Mouse (Mus musculus) E14TG2a.4 (cell line): Measurements from ENCODE around the gene Lnx2.

ENCODE experiments used
- H3K27me3 ChIP-seq: 2 replicates; pipeline ENCODE4 v1.6.1; 2014; ENCODE audit warnings: low read length, control low read depth; ENCODE audit not compliant: insufficient read depth
- H3K36me3 ChIP-seq: 2 replicates; pipeline ENCODE4 v1.6.1; 2014; ENCODE audit warnings: low read length, control low read depth; ENCODE audit not compliant: insufficient read depth
- H3K4me1 ChIP-seq: replicated peaks from 2 replicates; pipeline ENCODE4 v1.6.1; 2014; ENCODE audit warnings: low read depth, low read length, control low read depth
- H3K4me3 ChIP-seq: replicated peaks from 2 replicates; pipeline ENCODE4 v1.5.1; 2014; ENCODE audit warnings: mild to moderate bottlenecking, low read length
- H3K9me3 ChIP-seq: 2 replicates; pipeline ENCODE4 v1.6.1; 2014; ENCODE audit warnings: low read length, control low read depth
- CTCF ChIP-seq: conservative IDR thresholded peaks from 2 replicates; pipeline ENCODE4 v1.5.1; 2014; ENCODE audit warnings: low read length
- NANOG ChIP-seq: IDR thresholded peaks from 2 replicates; pipeline ENCODE4 v1.6.1; 2014; ENCODE audit warnings: borderline replicate concordance, low read length, mixed read lengths
- POU5F1 ChIP-seq: IDR thresholded peaks from 2 replicates; pipeline ENCODE4 v1.6.1; 2014; ENCODE audit warnings: low read length, borderline replicate concordance

Gene Lnx2

DNA sequence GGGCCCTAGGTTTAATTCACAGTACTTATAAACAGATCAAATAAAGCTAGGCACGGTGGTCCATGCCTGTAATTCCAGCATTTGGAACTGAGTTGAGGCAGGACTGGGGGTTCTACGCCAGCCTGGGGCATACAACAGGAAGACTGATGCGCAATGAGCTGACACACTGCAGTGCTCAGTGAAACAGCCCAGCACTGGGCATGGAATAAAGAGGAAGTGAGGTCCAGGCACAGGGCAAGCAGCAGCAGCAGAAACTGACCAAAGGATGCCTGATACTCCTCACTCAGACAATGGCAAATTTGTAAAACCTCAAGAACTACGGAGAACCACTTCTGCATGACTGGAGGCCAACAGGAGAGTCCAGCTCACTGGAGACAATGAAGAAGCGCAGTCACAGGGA lies 37.0 kb downstream of the Lnx2 start:
- TF ChIP-seq NANOG (no peak), CTCF (no peak), POU5F1 (no peak)
- Histone ChIP-seq H3K9me3 (no peaks in the 10 kb centered on the region), H3K4me3 (no peak overlapping the region), H3K36me3 (peaks cover 46% of the 10 kb centered on the region), H3K4me1 (peaks cover 64% of the 10 kb centered on the region), H3K27me3 (peaks cover 19% of the 10 kb centered on the region)

DNA sequence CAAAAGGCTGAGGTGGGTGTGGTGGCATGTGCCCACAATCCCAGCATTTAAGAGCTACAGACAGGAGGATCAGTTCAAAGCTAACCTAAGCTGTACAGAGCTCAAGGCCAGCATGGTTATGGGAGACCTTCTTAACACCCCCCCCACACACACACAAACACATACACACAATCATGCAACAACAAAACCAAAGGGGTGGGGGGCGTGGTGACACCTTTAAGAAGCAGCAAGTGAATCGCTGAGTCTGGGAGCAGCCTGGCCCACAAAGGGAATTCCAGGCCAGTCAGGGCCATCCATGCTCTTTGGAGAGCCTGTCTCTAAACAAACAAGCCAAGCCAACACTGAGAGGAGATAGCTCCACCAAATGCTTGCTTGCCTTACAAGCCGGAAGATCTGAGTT lies 38.8 kb downstream of the Lnx2 start:
- H3K36me3 ChIP-seq = peaks cover 63% of the 10 kb centered on the region
- no peak for TF ChIP-seq CTCF
- no peak for TF ChIP-seq NANOG
- no peak for TF ChIP-seq POU5F1
- peaks cover 9% of the 10 kb centered on the region; the same call in 1 of the 2 replicates for H3K27me3 ChIP-seq
- H3K4me3 ChIP-seq = no peak overlapping the region
- peaks cover 62% of the 10 kb centered on the region for H3K4me1 ChIP-seq
- H3K9me3 ChIP-seq = no peaks in the 10 kb centered on the region

DNA sequence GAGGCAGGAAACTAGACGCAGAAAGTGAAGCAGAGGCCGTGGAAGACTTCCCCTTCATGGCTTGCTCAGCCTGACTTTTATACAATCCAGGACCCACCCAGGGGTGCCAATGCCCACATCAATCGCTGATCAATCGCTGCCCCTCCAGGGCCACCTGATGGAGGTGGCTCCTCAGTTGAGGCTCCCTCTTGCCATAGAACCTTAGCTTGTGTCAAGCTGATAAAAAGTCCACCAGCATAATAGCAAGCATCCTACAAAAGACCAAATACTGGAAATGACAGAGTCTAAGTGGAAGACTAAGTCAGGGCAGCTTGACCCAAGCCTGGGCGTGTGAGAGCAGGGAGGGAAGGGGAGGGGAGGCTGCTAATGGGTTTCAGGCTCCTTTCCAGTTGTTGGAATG lies 39.7 kb downstream of the Lnx2 start:
- no peaks in the 10 kb centered on the region for H3K27me3 ChIP-seq
- peaks cover 53% of the 10 kb centered on the region for H3K4me1 ChIP-seq
- no peaks in the 10 kb centered on the region for H3K9me3 ChIP-seq
- peaks cover 66% of the 10 kb centered on the region for H3K36me3 ChIP-seq
- H3K4me3 ChIP-seq = no peak overlapping the region
- TF ChIP-seq NANOG = no peak
- no peak for TF ChIP-seq CTCF
- TF ChIP-seq POU5F1 = no peak

DNA sequence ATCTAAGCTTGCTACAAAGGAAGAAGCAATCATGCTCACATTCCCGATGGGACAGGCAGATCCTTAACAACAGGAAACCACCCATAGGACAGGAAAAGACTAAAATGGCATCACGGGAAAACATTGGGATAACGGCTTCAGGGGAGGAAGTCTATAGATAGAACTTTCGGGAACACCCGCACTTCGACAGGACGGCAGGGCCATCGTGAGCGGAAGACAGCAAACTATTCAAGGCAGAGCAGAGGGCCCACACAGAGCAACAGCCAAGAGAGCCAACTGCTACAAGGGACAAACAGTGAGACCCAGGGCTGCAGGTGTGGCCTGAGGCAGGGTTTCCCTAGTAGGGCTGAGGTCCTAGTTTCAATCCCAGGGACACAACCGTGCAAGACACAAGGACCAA lies 40.4 kb downstream of the Lnx2 start:
- H3K4me1 ChIP-seq = peaks cover 46% of the 10 kb centered on the region
- no peak for TF ChIP-seq NANOG
- peaks cover 66% of the 10 kb centered on the region for H3K36me3 ChIP-seq
- no peaks in the 10 kb centered on the region for H3K9me3 ChIP-seq
- H3K4me3 ChIP-seq = no peak overlapping the region
- H3K27me3 ChIP-seq = no peaks in the 10 kb centered on the region

DNA sequence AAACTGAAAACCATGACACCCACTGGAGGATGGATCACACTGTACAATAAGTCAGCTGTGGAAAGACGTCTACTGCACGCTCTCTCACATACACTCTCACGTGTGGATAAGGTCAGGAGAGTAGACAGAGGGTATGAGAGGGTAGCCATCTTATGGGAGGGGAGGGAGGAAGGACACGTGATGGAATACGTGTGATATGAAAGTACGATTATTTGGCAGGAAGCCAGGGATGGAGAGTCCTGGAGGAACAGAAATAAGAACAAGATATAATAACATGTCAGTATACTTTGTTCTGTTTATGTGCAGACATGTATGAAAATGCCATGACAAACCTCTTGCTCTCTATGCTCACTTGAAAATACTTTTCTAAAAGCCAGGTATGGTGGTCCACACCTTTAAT lies 41.1 kb downstream of the Lnx2 start:
- peaks cover 66% of the 10 kb centered on the region for H3K36me3 ChIP-seq
- no peak for TF ChIP-seq NANOG
- no peak for TF ChIP-seq CTCF
- no peak for TF ChIP-seq POU5F1
- H3K4me1 ChIP-seq = peaks cover 39% of the 10 kb centered on the region
- no peaks in the 10 kb centered on the region for H3K27me3 ChIP-seq
- no peak overlapping the region for H3K4me3 ChIP-seq
- H3K9me3 ChIP-seq = no peaks in the 10 kb centered on the region

DNA sequence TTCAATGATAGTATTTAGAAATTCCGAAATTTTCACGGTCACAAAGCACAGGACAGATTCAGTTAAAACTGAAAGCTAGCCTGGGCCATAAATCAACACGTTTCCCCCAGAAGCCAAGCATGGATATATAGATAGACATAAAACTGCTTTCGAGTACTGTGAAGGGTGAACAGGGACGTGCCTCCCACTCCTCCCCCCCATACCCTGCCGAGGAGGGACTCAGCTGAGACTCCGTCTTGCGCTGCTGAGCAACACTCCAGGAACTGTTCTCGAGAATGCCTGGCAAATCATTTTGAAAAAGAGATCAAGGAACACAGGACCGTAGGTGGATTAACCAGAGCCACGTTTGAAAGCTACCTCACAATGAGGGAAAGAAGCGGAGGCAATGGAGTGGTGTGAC lies 42.1 kb downstream of the Lnx2 start:
- no peaks in the 10 kb centered on the region for H3K9me3 ChIP-seq
- H3K4me1 ChIP-seq = peaks cover 30% of the 10 kb centered on the region
- H3K4me3 ChIP-seq = no peak overlapping the region
- peaks cover 67% of the 10 kb centered on the region for H3K36me3 ChIP-seq
- TF ChIP-seq NANOG (no peak), CTCF (no peak), POU5F1 (no peak)
- no peaks in the 10 kb centered on the region for H3K27me3 ChIP-seq

DNA sequence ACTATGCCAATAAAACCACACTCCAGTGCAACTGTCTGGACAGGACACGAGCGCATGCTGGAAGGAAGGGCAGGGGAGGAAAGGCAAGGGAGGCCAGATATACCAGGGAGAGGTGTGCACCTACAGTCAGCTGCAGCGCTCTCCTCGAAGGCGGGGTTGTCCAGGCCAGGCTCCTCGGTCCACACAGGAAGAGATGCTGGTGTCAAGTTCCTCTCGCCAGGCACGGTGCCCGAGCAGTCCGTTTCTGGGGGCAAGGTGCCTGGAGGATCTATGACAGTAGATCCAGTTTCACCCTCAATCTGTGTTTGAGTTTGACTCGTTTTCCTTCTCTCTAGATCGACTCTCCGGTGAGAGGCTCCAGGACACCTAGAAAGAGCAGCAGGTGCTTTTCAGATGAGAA lies 43.2 kb downstream of the Lnx2 start:
- peaks cover 71% of the 10 kb centered on the region for H3K36me3 ChIP-seq
- TF ChIP-seq POU5F1 (no peak), NANOG (no peak), CTCF (no peak)
- no peaks in the 10 kb centered on the region for H3K27me3 ChIP-seq
- no peak overlapping the region for H3K4me3 ChIP-seq
- H3K4me1 ChIP-seq = peaks cover 20% of the 10 kb centered on the region
- H3K9me3 ChIP-seq = no peaks in the 10 kb centered on the region

DNA sequence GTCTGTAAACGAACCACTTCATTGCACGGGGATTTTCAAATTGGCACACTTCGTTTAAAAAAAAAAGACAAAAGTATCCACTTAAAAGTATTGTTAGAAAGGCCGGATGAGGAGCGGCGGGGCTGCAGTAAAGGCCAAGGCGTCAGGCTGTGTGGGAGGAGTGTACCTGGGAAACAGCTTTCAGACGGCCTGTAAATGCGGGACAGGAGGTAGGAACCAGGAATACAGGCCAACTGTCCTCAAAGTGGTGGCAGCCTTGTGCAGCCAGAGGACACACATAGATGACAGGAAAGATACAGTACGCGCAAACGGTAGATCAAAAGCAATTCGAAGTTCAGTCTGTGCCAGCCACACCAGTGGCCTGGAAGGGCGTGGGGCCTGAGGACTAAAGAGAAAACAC lies 45.1 kb downstream of the Lnx2 start:
- Histone ChIP-seq H3K4me1 (peaks cover 20% of the 10 kb centered on the region), H3K27me3 (no peaks in the 10 kb centered on the region), H3K4me3 (no peak overlapping the region), H3K36me3 (peaks cover 88% of the 10 kb centered on the region), H3K9me3 (no peaks in the 10 kb centered on the region)
- TF ChIP-seq NANOG = no peak
- no peak for TF ChIP-seq CTCF
- TF ChIP-seq POU5F1 = no peak

DNA sequence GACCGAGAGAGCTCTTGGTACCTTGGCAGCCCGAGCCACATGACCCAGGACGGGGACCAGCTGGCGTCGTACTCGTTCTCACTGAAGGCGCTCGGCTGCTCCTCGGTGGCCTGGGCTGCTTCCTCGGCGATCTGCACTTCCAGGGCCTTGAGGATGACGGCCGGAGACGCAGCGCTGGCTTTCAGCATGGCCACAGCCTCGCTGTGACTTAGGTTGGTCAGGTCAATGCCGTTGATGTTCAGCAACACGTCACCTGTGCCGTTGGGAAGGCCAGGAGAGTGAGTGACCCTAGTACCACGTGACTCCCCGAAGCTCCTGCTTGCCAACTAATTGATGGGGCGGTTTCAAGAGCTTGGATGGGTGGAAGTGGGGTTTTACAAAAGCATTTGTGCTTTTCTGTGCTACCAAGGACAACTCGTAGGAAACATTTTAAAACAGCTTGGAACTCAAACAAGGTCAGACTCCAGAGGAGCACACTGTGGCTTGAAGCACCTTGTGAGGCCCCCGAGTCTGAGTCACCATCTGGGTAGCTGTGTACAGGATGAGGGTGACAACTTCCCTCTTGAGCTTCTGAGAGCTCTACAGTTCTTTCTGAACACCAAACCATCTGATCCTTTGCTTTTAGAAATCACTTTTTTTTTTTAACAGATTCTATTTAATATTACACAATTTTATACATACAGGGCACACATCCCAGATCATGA lies 51.9 kb downstream of the Lnx2 start:
- H3K27me3 ChIP-seq = no peaks in the 10 kb centered on the region
- H3K4me3 ChIP-seq = no peak overlapping the region
- H3K4me1 ChIP-seq = peaks cover 32% of the 10 kb centered on the region
- TF ChIP-seq POU5F1 (no peak), NANOG (no peak), CTCF (no peak)
- no peaks in the 10 kb centered on the region for H3K9me3 ChIP-seq
- peaks cover 90% of the 10 kb centered on the region for H3K36me3 ChIP-seq
